Mouse (Mus musculus) MEL-GATA-1-ER (cell line): ENCODE data around the gene Tbc1d14.

Experiments used
- DNase-seq: peaks from one replicate; pipeline ENCODE4 v3.0.0-alpha.2; 2012; ENCODE audit warnings: low read depth; ENCODE audit errors: extremely low read depth

Tbc1d14 gene

DNA sequence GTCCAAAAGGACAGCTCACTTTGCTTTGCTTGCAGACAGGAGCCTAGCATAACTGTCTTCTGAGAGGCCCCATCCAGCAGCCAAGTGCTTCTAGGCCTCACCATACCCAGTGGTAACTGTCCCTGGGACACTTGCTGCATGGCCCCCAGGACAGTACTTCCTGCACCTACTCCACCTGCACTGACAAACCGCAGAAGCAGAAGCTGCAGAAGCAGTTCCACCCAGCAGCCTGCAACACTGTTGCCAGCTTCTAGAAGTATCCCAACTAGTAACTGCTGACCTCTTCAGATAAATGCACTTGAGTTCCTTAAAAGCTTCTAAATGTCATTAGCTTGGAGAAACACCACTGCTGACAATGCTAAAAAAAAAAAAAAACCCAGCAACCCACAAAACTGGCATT lies 78.0 kb downstream of the Tbc1d14 start:
- DNase-seq = no peak

DNA sequence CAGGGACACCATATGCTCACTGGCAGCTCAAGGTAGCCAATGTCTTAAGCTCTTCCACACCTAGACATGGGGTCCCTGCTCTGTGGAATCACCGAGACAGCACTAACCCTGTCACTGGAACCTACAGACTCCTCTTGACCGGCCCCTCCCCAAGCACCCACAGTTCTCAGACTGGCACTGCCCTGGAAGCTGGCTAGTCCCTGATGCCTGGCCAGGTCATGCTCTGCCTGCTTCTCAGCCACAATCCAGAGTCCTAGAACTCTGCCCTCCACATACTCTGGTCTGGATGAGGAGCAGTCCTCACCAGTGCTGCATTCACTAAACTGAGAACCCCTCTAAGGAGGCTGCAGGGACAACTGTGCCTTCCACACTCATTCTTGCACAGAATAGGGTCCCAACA lies 82.1 kb downstream of the Tbc1d14 start:
- no peak for DNase-seq

DNA sequence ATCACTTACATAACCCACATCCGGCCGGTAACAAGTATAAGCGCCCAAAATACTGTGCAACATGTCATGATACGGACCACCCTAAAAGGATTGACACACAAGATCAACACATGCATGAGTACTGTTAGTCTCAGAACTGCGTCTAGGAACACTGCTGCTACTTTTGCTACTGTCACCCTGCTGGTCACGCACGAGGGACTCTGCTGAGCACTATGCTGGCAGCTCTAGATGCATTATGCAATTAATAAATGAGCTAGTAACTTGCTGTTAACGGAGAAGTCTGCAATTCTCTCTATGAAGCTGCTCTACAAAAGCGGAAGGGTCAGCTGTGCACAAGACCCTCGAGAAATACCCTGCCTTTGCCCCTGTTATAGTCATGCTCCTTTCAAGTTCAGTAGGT lies 84.7 kb downstream of the Tbc1d14 start:
- DNase-seq = no peak

- no peak for DNase-seq
Measured at GRCm38 (mm10) chr5:36505643-36506042, 87.4 kb downstream of the Tbc1d14 start.

DNA sequence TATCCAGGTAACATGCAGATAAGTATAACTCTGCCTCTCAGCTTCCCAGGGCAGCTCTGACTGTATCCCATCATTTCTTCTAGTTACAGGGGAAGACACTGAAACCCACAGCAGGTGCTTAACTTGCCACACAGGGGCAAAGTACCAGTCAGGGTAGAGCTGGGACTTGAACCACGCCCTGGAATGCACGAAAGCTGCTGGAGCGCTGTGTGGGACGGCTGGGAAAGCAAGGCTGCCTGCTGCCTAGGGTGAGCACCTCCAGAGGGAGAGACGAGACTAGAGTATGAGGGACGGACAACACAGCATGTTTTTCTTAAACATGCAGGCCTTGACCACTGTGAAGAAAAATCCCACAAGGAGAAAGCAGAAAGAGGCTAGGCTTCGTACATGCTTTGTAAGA lies 87.8 kb downstream of the Tbc1d14 start:
- DNase-seq = no peak

DNA sequence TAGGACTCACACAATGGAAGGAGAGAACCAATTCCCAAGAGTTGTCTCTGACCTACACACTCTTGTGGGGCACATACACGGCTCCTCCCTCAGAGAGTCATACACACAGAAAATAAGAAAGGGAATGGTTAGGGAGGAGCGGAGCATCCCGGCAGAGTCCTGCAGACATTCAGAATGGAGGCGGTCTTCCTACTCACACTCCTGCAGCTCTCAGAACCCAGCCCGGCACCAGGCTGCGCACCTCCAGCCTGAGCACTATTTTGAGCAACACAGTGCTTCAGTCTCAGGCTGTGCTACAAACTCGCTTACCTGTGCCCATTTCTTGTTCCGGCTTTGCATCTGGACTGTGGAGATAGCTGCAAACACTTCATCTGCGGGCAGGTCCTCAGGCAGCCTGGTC lies 98.4 kb downstream of the Tbc1d14 start:
- DNase-seq = no peak

DNA sequence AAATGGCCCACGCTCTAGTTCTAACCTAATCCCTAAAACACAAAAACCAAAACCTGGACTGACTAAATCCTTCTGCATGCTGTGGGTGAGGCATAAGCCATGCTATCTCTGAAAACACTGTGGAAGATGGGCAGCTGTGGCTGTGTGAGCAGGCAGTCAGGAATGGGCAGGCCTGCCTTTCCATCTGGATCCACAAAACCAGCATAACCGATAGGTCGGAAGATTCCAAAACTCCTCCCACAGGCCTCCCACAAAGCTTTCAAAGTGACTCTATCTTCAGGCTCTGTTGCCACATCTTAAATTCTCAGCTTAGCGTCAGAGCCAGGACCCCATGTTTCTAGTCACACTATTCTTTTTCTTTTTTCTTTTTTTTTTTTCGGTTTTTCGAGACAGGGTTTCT lies 99.2 kb downstream of the Tbc1d14 start:
- DNase-seq = no peak

- DNase-seq = no peak
Measured at GRCm38 (mm10) chr5:36489225-36489624, 103.9 kb downstream of the Tbc1d14 start.

DNA sequence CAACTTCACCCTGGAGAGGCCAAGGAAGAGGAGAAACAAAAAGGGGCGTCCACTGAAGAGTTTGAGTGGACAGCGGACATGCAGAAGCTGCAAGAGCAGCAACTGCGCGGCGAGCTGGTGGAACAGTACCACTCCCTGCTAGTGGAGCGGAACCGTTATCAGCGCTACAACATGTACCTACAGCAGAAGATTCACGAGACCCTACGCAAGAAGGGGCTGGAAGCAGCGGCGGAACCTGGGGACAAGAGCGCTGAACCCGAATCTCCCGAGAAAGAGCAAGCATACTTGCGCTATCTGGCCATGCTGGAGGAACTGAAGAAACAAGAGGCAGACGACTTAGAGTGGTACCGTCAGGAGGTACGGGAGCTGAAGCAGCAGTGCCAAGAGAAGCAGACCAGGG lies 107.8 kb downstream of the Tbc1d14 start:
- DNase-seq = peak; percentile 59

DNA sequence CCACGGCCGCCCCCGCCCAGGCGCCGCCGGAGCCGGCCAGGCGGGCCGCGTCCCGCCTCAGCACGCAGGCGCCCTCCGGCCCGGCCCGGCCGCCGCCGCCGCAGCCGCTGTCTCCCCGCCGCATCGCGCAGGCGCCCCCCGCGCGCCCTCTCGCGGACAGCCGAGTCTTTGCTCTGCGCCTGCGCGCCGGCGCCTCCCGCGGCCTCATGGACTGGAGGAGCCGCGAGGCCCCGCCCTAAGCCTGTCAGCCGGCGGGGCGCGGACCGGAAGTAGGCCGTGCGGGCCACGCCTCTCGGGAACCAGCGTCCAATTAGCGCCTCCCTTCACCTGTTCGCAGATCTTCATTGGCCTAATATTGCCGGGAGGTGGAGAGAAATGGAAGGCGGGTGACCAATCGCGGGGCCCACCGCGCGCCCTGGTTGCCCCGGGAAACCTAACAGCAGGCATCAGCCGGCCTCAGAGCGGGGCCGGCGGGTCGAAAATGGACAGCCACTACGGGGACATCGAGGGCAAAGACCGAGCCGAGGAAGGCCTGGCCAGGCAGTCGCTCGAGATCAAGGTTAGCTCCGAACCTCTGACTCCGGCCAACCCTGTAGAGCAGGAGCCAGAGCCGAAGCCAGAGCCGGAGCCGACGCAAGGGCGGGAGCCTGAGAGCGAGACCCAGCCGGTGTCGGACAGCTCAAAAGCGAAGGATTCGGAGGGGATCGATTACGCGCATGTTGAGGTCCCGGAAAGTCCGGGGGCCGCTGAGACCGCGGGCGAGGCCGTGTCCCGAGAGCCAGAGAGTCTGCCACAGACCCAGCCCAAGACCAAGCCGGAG lies 108.7 kb downstream of the Tbc1d14 start, which contains the start of the genes Tada2b and Ccdc96:
Tada2b (minus strand) TSS at position 115 of the 820 bp plus-strand sequence.
Ccdc96 (plus strand) TSS at position 418 of the 820 bp plus-strand sequence.
- DNase-seq = peak; percentile 98

DNA sequence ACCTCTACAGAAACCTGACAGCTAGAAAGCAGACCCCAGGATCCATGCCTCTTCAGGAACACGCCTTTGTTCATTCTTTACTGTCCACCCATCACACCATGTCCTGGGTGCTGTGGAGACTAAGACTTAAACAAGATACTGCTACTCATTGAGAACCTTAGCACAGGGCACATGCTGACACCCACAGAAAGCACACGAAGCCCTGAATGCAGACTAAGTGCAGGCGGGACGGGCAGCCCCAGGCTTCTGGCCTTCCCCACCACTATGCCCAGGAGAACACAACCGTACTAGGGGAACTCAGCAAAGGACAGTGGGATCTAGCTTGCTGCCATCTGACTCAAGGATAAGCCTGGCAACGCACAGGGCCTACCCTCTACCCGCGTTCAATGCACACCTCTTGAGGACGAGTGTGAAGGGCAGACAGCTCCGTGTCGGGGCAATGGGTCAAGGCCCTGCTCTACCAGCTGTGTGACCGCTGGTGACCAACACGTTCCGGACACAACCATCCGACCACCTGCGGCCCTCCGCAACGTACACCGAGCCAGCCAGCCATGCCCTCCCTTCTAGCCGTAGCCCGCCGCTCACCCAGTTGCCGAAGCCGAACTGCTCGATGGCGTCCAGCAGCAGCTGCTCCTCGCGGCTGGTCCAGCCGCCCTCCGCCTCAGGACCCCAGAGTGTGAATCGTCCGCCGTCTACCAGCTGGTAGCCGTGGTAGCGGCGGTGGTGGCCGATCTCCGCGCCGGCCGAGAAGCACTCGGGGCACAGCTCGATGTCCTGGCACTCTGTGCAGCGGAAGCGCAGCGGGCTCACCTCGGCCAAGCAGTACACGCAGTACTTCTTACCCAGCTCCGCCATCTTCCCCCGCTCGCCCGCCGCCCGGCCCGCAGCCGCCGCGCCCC lies 109.6 kb downstream of the Tbc1d14 start:
- no peak for DNase-seq

DNA sequence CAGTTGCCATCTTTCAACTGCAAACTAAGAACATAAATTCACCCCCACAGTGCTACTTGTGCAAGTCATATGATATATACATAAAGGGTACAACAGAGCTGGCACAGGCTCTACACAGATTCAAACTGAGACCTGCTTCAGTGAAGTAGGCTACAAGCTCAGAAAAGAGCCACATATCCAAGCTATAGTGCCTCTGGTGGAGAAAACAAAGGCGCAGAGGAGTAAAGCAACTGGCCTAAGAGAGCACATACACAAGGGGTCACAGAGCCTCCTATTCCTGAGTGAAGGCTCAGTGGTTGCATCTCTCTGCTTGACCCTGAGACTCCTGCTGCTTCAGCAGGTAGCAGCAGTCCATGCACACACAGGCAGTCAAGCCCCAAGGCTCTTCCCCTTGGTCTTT lies 112.0 kb downstream of the Tbc1d14 start:
- no peak for DNase-seq

- no peak for DNase-seq
Measured at GRCm38 (mm10) chr5:36480398-36480797, 112.7 kb downstream of the Tbc1d14 start.

GRCm38 (mm10) chr5:36479735-36480134 lies 113.3 kb downstream of the Tbc1d14 start:
- no peak for DNase-seq

- DNase-seq = no peak
Measured at GRCm38 (mm10) chr5:36478540-36479420, 114.3 kb downstream of the Tbc1d14 start.

GRCm38 (mm10) chr5:36477486-36477885 lies 115.6 kb downstream of the Tbc1d14 start:
- DNase-seq = no peak

- peak; percentile 60 for DNase-seq
Measured at GRCm38 (mm10) chr5:36474283-36474682, 118.8 kb downstream of the Tbc1d14 start.

DNA sequence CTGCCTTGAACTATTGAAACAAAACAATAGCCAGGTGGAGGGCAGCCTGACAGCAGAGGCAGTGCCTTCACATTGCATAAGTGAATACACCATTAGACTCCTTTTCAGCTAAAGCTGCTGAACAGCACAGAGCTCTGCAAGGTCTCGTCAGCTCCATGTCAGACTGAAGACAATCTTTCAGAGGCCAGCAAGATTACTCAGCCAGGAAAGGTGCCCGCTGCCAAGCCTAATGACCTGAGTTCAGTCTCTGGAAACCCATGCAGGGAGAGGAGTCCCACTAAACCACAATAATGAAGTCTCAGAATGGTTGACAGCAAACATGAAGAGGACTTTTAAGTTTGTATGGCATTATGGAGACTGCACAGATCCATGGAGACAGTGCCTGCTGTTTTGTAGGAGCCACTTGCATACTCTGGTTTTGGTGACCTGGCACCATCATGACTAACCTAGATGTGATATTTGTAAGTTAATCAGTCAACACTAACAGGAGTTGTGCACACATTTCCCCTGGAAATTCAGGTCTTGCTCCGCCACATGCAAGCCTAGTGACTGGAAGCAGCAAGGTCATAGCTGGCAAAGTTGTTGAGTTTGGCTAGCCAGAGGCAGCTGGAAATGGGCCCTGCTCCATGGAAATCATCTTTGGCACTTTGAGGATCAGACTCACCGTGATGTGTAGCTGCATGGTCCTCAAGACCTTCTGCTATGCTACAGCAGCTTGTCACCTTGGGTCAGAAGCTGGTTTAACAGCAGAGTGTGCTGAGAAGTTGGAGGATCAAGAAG lies 120.0 kb downstream of the Tbc1d14 start:
- no peak for DNase-seq

- DNase-seq = no peak
Measured at GRCm38 (mm10) chr5:36471206-36471605, 121.9 kb downstream of the Tbc1d14 start.

- no peak for DNase-seq
Measured at GRCm38 (mm10) chr5:36465889-36466288, 127.2 kb downstream of the Tbc1d14 start.
